Mouse (Mus musculus) CH12.LX (cell line): ENCODE data around the gene 4930505A04Rik. TPM values are rescaled to one million over a fixed set of nuclear protein-coding genes. Genes with fewer than 3 reads are reported as not detected.
"Not testable (repeated sequence)": the region's sequence is repeated elsewhere in the genome, so short reads cannot be mapped to it uniquely, and the experiment has no call there.

ENCODE experiments used
- DNase-seq: peaks from one replicate; pipeline ENCODE4 v3.0.0-alpha.2; 2013; ENCODE audit errors: extremely low read depth
- H3K27ac ChIP-seq: 2 replicates; pipeline ENCODE4 v1.5.1; 2012; ENCODE audit warnings: low read depth, mild to moderate bottlenecking, control low read depth, moderate library complexity; ENCODE audit not compliant: insufficient read depth
- H3K27me3 ChIP-seq: replicated peaks from 2 replicates; pipeline ENCODE3; 2012; ENCODE audit warnings: inconsistent platforms
- H3K36me3 ChIP-seq, 2 experiments: replicated peaks in 1 of 2; 2 replicates each; pipeline versions ENCODE3 to v1.6.1; 2012; ENCODE audit warnings: inconsistent platforms in 1 of 2, low read length in 1 of 2, mild to moderate bottlenecking in 1 of 2, mixed read lengths in 1 of 2, moderate library complexity in 1 of 2; ENCODE audit not compliant: control insufficient read depth in 1 of 2, insufficient read depth in 1 of 2
- H3K4me1 ChIP-seq, 2 experiments: 2 replicates each; pipeline ENCODE4 v1.6.1; 2012; ENCODE audit warnings: inconsistent platforms in 1 of 2, moderate library complexity in 1 of 2; ENCODE audit not compliant: insufficient read depth in 2 of 2, control insufficient read depth in 1 of 2
- H3K4me2 ChIP-seq: 2 replicates; pipeline ENCODE4 v1.6.1; 2012; ENCODE audit warnings: low read depth, mild to moderate bottlenecking, control low read depth; ENCODE audit not compliant: poor library complexity, insufficient read depth, severe bottlenecking
- H3K4me3 ChIP-seq, 3 experiments: fragments of 150-350 bp in 1 of 3; sonication (generic) in 1 of 3; replicated peaks in 1 of 3; 2 replicates each; pipeline versions ENCODE3 to v1.5.1; 2011 to 2012; ENCODE audit warnings: low read depth in 2 of 3, low read length in 2 of 3, mild to moderate bottlenecking in 2 of 3, moderate library complexity in 2 of 3, control low read depth in 1 of 3, improper control_type of control experiment in 1 of 3, inconsistent platforms in 1 of 3, mixed read lengths in 1 of 3; ENCODE audit not compliant: poor library complexity in 1 of 3
- H3K79me2 ChIP-seq: replicated peaks from 2 replicates; pipeline ENCODE4 v1.6.1; 2012; ENCODE audit warnings: mild to moderate bottlenecking, moderate library complexity; ENCODE audit not compliant: control insufficient read depth, poor library complexity, insufficient read depth, severe bottlenecking; ENCODE audit errors: extremely low read depth
- H3K9ac ChIP-seq: 2 replicates; pipeline ENCODE4 v1.6.1; 2012; ENCODE audit warnings: low read depth, mild to moderate bottlenecking, control low read depth, moderate library complexity; ENCODE audit not compliant: insufficient read depth
- H3K9me3 ChIP-seq: replicated peaks from 2 replicates; pipeline ENCODE3; 2012; ENCODE audit warnings: low read length, inconsistent platforms, mixed read lengths
- BHLHE40 ChIP-seq: IDR thresholded peaks from 2 replicates; pipeline ENCODE4 v1.6.1; 2011; ENCODE audit warnings: mild to moderate bottlenecking, low read depth, low read length, improper control_type of control experiment
- CHD1 ChIP-seq: IDR thresholded peaks from 2 replicates; pipeline ENCODE4 v1.6.1; 2012; ENCODE audit warnings: low read depth, low read length, improper control_type of control experiment, inconsistent platforms
- CHD2 ChIP-seq: IDR thresholded peaks from 2 replicates; pipeline ENCODE4 v1.6.1; 2011; ENCODE audit warnings: low read length, improper control_type of control experiment
- ELF1 ChIP-seq: IDR thresholded peaks from 2 replicates; pipeline ENCODE4 v1.6.1; 2014; ENCODE audit warnings: low read depth, mild to moderate bottlenecking, inconsistent platforms, low read length, improper control_type of control experiment
- ETS1 ChIP-seq: conservative IDR thresholded peaks from 2 replicates; pipeline ENCODE4 v1.6.1; 2012; ENCODE audit warnings: low read depth, mild to moderate bottlenecking, inconsistent platforms, low read length, improper control_type of control experiment, moderate library complexity
- GABPA ChIP-seq: IDR thresholded peaks from 2 replicates; pipeline ENCODE4 v1.6.1; 2012; ENCODE audit warnings: low read depth, low read length, improper control_type of control experiment, inconsistent platforms; ENCODE audit not compliant: insufficient replicate concordance
- JUN ChIP-seq: IDR thresholded peaks from 2 replicates; pipeline ENCODE4 v1.6.1; 2011; ENCODE audit warnings: low read depth, mild to moderate bottlenecking, low read length, improper control_type of control experiment, moderate library complexity; ENCODE audit not compliant: insufficient read depth
- JUND ChIP-seq: conservative IDR thresholded peaks from 2 replicates; pipeline ENCODE4 v1.6.1; 2011; ENCODE audit warnings: low read depth, low read length, improper control_type of control experiment
- MAFK ChIP-seq: IDR thresholded peaks from 2 replicates; pipeline ENCODE4 v1.6.1; 2011; ENCODE audit warnings: low read length, improper control_type of control experiment; ENCODE audit not compliant: insufficient replicate concordance
- MAX ChIP-seq: IDR thresholded peaks from 2 replicates; pipeline ENCODE4 v1.6.1; 2011; ENCODE audit warnings: low read length, improper control_type of control experiment
- MAZ ChIP-seq: IDR thresholded peaks from 2 replicates; pipeline ENCODE4 v1.6.1; 2012; ENCODE audit warnings: low read depth, mild to moderate bottlenecking, inconsistent platforms, low read length, improper control_type of control experiment, moderate library complexity
- MEF2A ChIP-seq: IDR thresholded peaks from 2 replicates; pipeline ENCODE4 v1.6.1; 2014; ENCODE audit warnings: low read depth, mild to moderate bottlenecking, inconsistent platforms, low read length, improper control_type of control experiment, borderline replicate concordance
- NELFE ChIP-seq: IDR thresholded peaks from 2 replicates; pipeline ENCODE4 v1.6.1; 2011; ENCODE audit warnings: low read depth, low read length, improper control_type of control experiment
- NRF1 ChIP-seq: IDR thresholded peaks from 2 replicates; pipeline ENCODE4 v1.6.1; 2014; ENCODE audit warnings: low read depth, mild to moderate bottlenecking, inconsistent platforms, low read length, improper control_type of control experiment, moderate library complexity
- PAX5 ChIP-seq: IDR thresholded peaks from 2 replicates; pipeline ENCODE4 v1.6.1; 2012; ENCODE audit warnings: low read length, inconsistent platforms, mixed read lengths
- POLR2AphosphoS2 ChIP-seq: IDR thresholded peaks from 2 replicates; pipeline ENCODE4 v1.6.1; 2011; ENCODE audit warnings: low read depth, low read length, improper control_type of control experiment
- RAD21 ChIP-seq: IDR thresholded peaks from 2 replicates; pipeline ENCODE4 v1.6.1; 2011; ENCODE audit warnings: low read depth, mild to moderate bottlenecking, low read length, improper control_type of control experiment, moderate library complexity
- RCOR1 ChIP-seq: conservative IDR thresholded peaks from 2 replicates; pipeline ENCODE4 v1.6.1; 2012; ENCODE audit warnings: low read depth, mild to moderate bottlenecking, inconsistent platforms, low read length, improper control_type of control experiment
- SIN3A ChIP-seq: IDR thresholded peaks from 2 replicates; pipeline ENCODE4 v1.6.1; 2012; ENCODE audit warnings: low read length, improper control_type of control experiment, inconsistent platforms
- SMC3 ChIP-seq: IDR thresholded peaks from 2 replicates; pipeline ENCODE4 v1.6.1; 2011; ENCODE audit warnings: low read depth, low read length, improper control_type of control experiment
- TBP ChIP-seq: conservative IDR thresholded peaks from 2 replicates; pipeline ENCODE4 v1.6.1; 2011; ENCODE audit warnings: low read depth, low read length, improper control_type of control experiment
- TCF12 ChIP-seq: IDR thresholded peaks from 2 replicates; pipeline ENCODE4 v1.6.1; 2014; ENCODE audit warnings: low read depth, mild to moderate bottlenecking, inconsistent platforms, low read length, improper control_type of control experiment
- UBTF ChIP-seq: IDR thresholded peaks from 2 replicates; pipeline ENCODE4 v1.6.1; 2012; ENCODE audit warnings: low read depth, mild to moderate bottlenecking, inconsistent platforms, low read length, improper control_type of control experiment, moderate library complexity
- USF1 ChIP-seq: IDR thresholded peaks from 2 replicates; pipeline ENCODE4 v1.6.1; 2014; ENCODE audit warnings: low read depth, mild to moderate bottlenecking, inconsistent platforms, low read length, improper control_type of control experiment
- ZKSCAN1 ChIP-seq: IDR thresholded peaks from 2 replicates; pipeline ENCODE4 v1.6.1; 2012; ENCODE audit warnings: low read depth, inconsistent platforms, low read length, improper control_type of control experiment, borderline replicate concordance
- ZNF384 ChIP-seq: IDR thresholded peaks from 2 replicates; pipeline ENCODE4 v1.6.1; 2012; ENCODE audit warnings: low read depth, low read length, improper control_type of control experiment, inconsistent platforms
- dilution Hi-C: fragments of 300-500 bp; cut with MboI; formaldehyde crosslinking; loops from 2 replicates; pipeline ENCODE4 v1.14.3; 2020; ENCODE audit warnings: low sequenced_read_pairs; ENCODE audit not compliant: extremely low pct_unique_long_range_greater_than_20kb, extremely low pct_ligation_motif_present
- in situ Hi-C: fragments of 300-500 bp; cut with MboI; formaldehyde crosslinking; loops from 3 replicates; pipeline ENCODE4 v1.14.3; 2019; ENCODE audit warnings: low sequenced_read_pairs, low pct_ligation_motif_present, low pct_unique_long_range_greater_than_20kb, mixed read lengths
- polyA plus RNA-seq: library from polyadenylated mRNA; unstranded; fragments of >175 nt; gene quantifications from 2 replicates; pipeline ENCODE4 v1.2.1, GENCODE M21; 2012; ENCODE audit warnings: low read depth; ENCODE audit not compliant: insufficient read length
- total RNA-seq, 2 experiments: library from RNA; depleted of rRNA; stranded (reverse); fragments of 300-350 nt in 1 of 2; fragments of >200 nt in 1 of 2; gene quantifications; 2 replicates each; pipeline ENCODE4 v1.2.3; 2012 to 2014

The 4930505A04Rik gene
- total and polyA plus RNA-seq, 3 experiments = 0.26 TPM; not detected in 2

GRCm38 (mm10) chr11:30448126-30448525, 23.5 kb downstream of the 4930505A04Rik start:
- dilution Hi-C loops = no loop called here

GRCm38 (mm10) chr11:30447561-30447960, 24.1 kb downstream of the 4930505A04Rik start:
- TF ChIP-seq CHD2 (no peak), TCF12 (no peak), MAZ (no peak), SMC3 (no peak), MEF2A (no peak), TBP (no peak), UBTF (no peak), RCOR1 (no peak), ZNF384 (no peak), JUN (no peak), SIN3A (no peak), MAFK (no peak), RAD21 (no peak), USF1 (no peak), GABPA (no peak), BHLHE40 (no peak), ELF1 (no peak), POLR2AphosphoS2 (no peak)

More at GRCm38 (mm10) chr11:30448126-30448525, 23.5 kb downstream of the 4930505A04Rik start:
- Histone ChIP-seq H3K9me3 (no peaks in the 10 kb centered on the region), H3K27me3 (no peaks in the 10 kb centered on the region), H3K4me3 (no peak overlapping the region), H3K4me1 (no peaks in the 10 kb centered on the region), H3K27ac (no peak overlapping the region), H3K4me2 (no peak overlapping the region), H3K36me3 (no peaks in the 10 kb centered on the region), H3K79me2 (no peaks in the 10 kb centered on the region), H3K9ac (no peak overlapping the region)
- in situ Hi-C loops = no loop called here
- DNase-seq = no peak
- TF ChIP-seq MAX (no peak), ZKSCAN1 (no peak), PAX5 (no peak), POLR2AphosphoS2 (no peak), JUND (no peak), NELFE (no peak), NRF1 (no peak), MAFK (no peak), CHD2 (no peak), CHD1 (no peak), UBTF (no peak), ETS1 (no peak), JUN (no peak)

DNA sequence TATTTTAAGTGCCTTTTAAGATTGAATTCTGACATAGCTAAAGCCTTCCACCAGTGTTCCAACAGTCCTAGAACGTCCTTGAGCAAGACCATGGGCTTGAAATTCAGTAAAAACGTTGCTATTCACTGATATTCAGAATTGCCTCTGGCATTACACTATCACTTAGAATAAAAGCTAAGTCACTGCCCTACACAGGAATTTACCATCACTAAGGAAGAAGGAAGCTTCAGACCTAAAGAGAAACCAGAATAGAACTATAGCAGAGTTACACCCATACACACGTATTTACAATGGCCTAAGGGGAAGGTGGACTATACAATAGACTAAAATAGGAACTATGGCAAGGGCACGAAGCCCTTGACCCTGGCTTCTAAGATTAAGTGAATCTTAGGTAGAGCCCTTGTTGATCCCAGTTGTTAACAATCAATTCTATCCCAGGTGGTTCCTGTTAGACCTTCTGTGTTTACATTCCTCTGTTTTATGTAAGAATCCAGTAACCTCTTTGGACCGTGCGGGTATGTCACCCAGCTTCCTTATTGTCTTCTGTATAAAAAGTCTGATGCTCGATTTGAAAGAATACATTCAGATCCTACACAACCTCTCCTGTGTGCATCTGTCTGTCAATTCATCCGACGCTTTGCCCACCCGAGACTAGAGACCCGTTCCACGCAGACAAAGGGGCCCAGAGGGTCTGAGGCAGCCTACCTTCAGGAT, 27.3 kb downstream of the 4930505A04Rik start:
- H3K4me3 ChIP-seq, H3K9me3 ChIP-seq, H3K9ac ChIP-seq, in situ Hi-C loops, H3K4me1 ChIP-seq, H3K79me2 ChIP-seq, dilution Hi-C loops, H3K4me2 ChIP-seq, H3K27me3 ChIP-seq, DNase-seq, H3K36me3 ChIP-seq, H3K27ac ChIP-seq: not testable (repeated sequence)

More at GRCm38 (mm10) chr11:30447561-30447960, 24.1 kb downstream of the 4930505A04Rik start:
- in situ Hi-C loops (no loop called here), dilution Hi-C loops (no loop called here)
- Histone ChIP-seq H3K4me3 (no peak overlapping the region), H3K36me3 (no peaks in the 10 kb centered on the region), H3K4me2 (no peak overlapping the region), H3K9ac (no peak overlapping the region), H3K27me3 (no peaks in the 10 kb centered on the region), H3K9me3 (no peaks in the 10 kb centered on the region), H3K27ac (no peak overlapping the region), H3K79me2 (no peaks in the 10 kb centered on the region), H3K4me1 (no peaks in the 10 kb centered on the region)
- DNase-seq = no peak
